Mouse (Mus musculus) intestine, embryonic 16.5 days (tissue): ENCODE measurements around the gene Slc26a10. TPM values are rescaled to one million over a fixed set of nuclear protein-coding genes. Genes with fewer than 3 reads are reported as not detected.

ENCODE experiments used
- ATAC-seq: fragments of 200-750 bp; cut with Nextera tagmentation; 2 replicates; pipeline ENCODE4 v1.8.0; 2017; ENCODE audit warnings: moderate TSS enrichment, moderate library complexity
- H3K27ac ChIP-seq: fragments of 300-500 bp; sonication (generic); 2 replicates; pipeline ENCODE4 v1.5.1; 2014; ENCODE audit warnings: mild to moderate bottlenecking, low read length
- H3K27me3 ChIP-seq: fragments of 300-500 bp; sonication (generic); replicated peaks from 2 replicates; pipeline ENCODE4 v1.6.1; 2014; ENCODE audit warnings: low read length, control low read depth, mixed read lengths; ENCODE audit not compliant: control insufficient read depth, insufficient read depth
- H3K36me3 ChIP-seq: fragments of 300-500 bp; sonication (generic); 2 replicates; pipeline ENCODE4 v1.6.1; 2014; ENCODE audit warnings: low read length, control low read depth; ENCODE audit not compliant: control insufficient read depth, insufficient read depth
- H3K4me1 ChIP-seq: fragments of 300-500 bp; sonication (generic); 2 replicates; pipeline ENCODE4 v1.6.1; 2014; ENCODE audit warnings: low read length, control low read depth, mixed read lengths; ENCODE audit not compliant: control insufficient read depth, insufficient read depth
- H3K4me2 ChIP-seq: fragments of 300-500 bp; sonication (generic); 2 replicates; pipeline ENCODE4 v1.6.1; 2014; ENCODE audit warnings: low read depth, low read length, control low read depth
- H3K4me3 ChIP-seq: fragments of 300-500 bp; sonication (generic); 2 replicates; pipeline ENCODE4 v1.5.1; 2014; ENCODE audit warnings: mild to moderate bottlenecking, low read length
- H3K9ac ChIP-seq: fragments of 300-500 bp; sonication (generic); 2 replicates; pipeline ENCODE4 v1.6.1; 2014; ENCODE audit warnings: low read depth, low read length
- H3K9me3 ChIP-seq: fragments of 300-500 bp; sonication (generic); 2 replicates; pipeline ENCODE4 v1.6.1; 2016; ENCODE audit warnings: low read length, control low read depth; ENCODE audit not compliant: control insufficient read depth
- WGBS: fragments of 180-500 bp; shearing (Covaris S2); extraction: QIAGEN DNeasy Blood & Tissue Kit; methylation state at CpG from one replicate; pipeline ENCODE4 v1.1.7; 2014; 5-methylcytosine and 5-hydroxymethylcytosine counted together
- polyA plus RNA-seq: library from polyadenylated mRNA; unstranded; fragments of >200 nt; fragmentation: Nextera tagmentation; extraction: Ambion mirVana; gene quantifications from 2 replicates; pipeline ENCODE4 v1.2.1, GENCODE M21; 2015

The Slc26a10 gene
- polyA plus RNA-seq, 1 experiment from 2014 or later: 1.1 TPM

DNA sequence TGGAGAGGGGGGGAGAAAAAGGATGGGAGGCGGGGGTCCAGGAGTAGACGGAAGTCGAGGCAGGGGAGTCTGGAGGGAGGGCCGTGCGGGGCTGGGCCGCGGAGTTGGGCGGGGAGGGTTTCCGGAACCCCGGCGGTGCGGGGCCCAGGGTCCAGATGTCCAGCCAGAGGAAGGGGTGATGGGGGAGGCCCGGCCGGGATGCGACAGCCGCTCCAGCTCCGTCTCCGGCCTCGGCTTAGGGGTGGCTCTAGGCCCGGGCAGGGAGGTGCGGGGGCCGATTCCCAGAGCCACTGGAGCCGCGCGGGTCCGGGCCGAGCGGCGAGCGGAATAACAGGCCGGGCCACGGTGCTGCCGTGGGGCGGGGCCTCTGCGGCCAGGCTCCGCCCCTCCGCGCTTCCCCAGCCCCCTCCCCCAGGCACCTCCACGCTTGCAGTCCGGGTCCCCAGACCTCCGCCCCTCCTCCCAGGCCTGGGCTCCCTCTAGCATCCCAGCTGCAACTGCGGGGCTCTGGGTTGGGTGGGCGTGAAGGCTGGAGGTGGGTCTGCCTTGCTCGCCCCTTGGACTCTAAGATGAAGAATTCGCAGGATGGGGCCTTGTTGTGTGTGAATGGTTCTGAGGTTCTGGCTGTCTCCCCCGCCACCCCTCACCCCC is 8.1 kb upstream of the Slc26a10 start:
- WGBS: under 1% methylated on average over 39 of the region's 46 CpGs
- H3K4me2 ChIP-seq: peak overlapping the region; percentile 72
- H3K27me3 ChIP-seq: 0 out of 2 replicates have a peak, but pooled peaks cover 7% of the 10 kb centered on the region
- H3K36me3 ChIP-seq: peaks cover 11% of the 10 kb centered on the region; the same call in 1 of the 2 replicates
- peak; percentile 72 for ATAC-seq
- H3K4me3 ChIP-seq: peak overlapping the region; percentile 65
- peaks cover 29% of the 10 kb centered on the region for H3K4me1 ChIP-seq
- H3K9me3 ChIP-seq: 0 out of 2 replicates have a peak, but pooled peaks cover 4% of the 10 kb centered on the region
- peak overlapping the region; percentile 75 for H3K9ac ChIP-seq
- H3K27ac ChIP-seq: peak overlapping the region; percentile 89

DNA sequence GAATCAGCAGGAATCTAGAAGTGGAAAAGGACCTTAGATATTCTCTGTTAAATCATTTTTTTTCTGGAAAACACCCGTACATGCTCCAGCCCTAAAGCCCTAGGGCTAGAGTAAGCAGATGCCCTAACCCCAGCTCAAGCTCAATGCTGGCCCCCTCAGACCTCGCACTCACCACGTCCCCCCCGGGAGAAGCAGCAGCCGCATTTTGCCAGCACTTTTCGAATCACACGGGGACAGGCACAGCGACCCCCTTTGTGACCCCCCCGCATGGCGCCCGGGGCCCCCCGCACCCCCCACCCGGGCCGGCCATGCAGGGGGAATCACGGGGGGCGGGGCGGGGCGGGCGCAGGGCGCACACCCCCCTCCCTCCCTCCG is 7.6 kb upstream of the Slc26a10 start:
- H3K27me3 ChIP-seq: 0 out of 2 replicates have a peak, but pooled peaks cover 7% of the 10 kb centered on the region
- peak overlapping the region; percentile 75 for H3K9ac ChIP-seq
- peak overlapping the region; percentile 72 for H3K4me2 ChIP-seq
- WGBS: 2% methylated on average over 14 of the region's 21 CpGs
- H3K9me3 ChIP-seq: 0 out of 2 replicates have a peak, but pooled peaks cover 4% of the 10 kb centered on the region
- 0 out of 2 replicates have a peak, but pooled peaks have one; percentile 0 for ATAC-seq
- peak overlapping the region; percentile 89 for H3K27ac ChIP-seq
- peak overlapping the region; percentile 65 for H3K4me3 ChIP-seq
- peaks cover 32% of the 10 kb centered on the region for H3K4me1 ChIP-seq
- H3K36me3 ChIP-seq: peaks cover 10% of the 10 kb centered on the region; the same call in 1 of the 2 replicates

DNA sequence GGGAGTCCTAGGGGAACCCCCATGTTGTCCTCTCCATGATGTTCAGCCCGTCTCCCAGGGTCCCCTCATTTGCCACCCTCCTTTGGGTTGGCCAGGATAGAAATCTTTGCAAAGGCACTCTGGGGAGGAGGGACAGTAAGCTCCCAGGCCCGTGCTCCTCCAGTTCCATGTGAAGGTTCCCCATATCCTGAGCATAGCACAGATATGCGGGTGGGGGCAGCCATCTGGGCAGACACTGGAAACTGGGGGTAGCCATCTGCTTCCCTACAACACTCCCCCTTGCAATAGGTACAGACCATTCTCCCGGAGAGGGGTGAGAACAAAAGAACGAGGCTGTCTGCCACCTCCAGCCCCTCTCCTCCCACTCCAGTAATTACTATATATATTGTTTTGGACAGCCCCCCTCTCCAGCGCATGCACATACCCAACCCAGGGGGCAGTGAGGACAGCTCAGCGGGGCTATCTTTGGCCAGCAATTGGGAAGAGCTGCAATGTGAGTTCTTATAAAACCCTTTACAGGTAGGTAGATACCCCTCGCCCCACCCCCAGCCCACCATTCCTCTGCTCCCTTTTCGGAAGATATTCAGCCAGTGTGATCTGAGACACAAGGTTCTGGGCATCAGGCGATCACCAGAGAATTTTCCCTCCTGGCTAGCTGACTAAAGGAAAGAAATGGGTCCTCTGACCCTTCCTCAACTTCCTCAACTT is 7.1 kb upstream of the Slc26a10 start:
- H3K27ac ChIP-seq: peak overlapping the region; percentile 89
- peak overlapping the region; percentile 65 for H3K4me3 ChIP-seq
- WGBS: 48% methylated on average over 10 of the region's 10 CpGs
- peak overlapping the region; percentile 75 for H3K9ac ChIP-seq
- H3K27me3 ChIP-seq: 0 out of 2 replicates have a peak, but pooled peaks cover 7% of the 10 kb centered on the region
- H3K9me3 ChIP-seq: 0 out of 2 replicates have a peak, but pooled peaks cover 4% of the 10 kb centered on the region
- no peak for ATAC-seq
- peak overlapping the region; percentile 72 for H3K4me2 ChIP-seq
- H3K4me1 ChIP-seq: peaks cover 32% of the 10 kb centered on the region
- H3K36me3 ChIP-seq: peaks cover 6% of the 10 kb centered on the region; the same call in 1 of the 2 replicates

DNA sequence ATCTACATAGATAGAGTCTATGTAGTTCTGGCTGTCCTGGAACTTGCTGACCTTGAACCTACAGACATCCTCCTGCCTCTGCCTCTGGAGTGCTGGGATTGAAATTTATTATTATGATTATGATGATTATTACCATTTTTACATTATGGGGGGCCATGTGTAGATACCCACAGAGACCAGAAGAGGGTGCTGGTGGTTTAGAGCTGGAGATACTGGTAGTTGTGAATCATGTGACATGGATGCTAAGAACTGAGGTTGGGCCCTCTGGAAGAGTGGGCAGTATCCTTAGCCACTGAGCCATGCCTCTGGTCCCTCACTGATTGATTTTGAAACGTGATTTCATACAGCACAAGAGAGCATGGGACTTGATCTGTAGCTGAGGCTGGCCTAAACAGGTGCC is 6.0 kb upstream of the Slc26a10 start:
- Histone ChIP-seq H3K9ac (no peak overlapping the region), H3K36me3 (peaks cover 5% of the 10 kb centered on the region; the same call in 1 of the 2 replicates), H3K27me3 (peaks cover 11% of the 10 kb centered on the region; the same call in 1 of the 2 replicates), H3K27ac (no peak overlapping the region), H3K9me3 (0 out of 2 replicates have a peak, but pooled peaks cover 4% of the 10 kb centered on the region), H3K4me3 (no peak overlapping the region), H3K4me2 (no peak overlapping the region), H3K4me1 (peaks cover 32% of the 10 kb centered on the region)
- no peak for ATAC-seq
- WGBS: 86% methylated on average over 1 of the region's 1 CpGs

DNA sequence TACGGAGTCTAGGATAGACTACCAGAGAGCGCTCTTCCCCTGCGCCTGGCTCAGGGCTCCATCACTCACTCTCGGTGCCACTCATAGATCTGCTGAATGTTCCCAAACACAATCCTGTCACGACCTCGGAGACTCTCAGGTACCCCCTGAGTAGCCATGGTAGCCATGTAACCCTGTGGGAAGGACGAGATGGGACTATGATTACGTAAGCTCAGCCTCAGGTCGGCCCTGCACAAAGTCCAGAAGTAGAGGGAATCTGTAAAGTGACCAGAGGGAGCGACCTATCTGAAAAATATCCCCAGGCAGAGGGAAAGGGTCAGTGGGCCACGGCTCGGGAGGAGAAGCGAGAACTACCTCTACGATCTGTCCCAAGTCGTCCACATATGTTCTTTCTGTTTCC is 5.1 kb upstream of the Slc26a10 start:
- no peak overlapping the region for H3K27ac ChIP-seq
- no peak overlapping the region for H3K9ac ChIP-seq
- WGBS: 84% methylated on average over 15 of the region's 15 CpGs
- ATAC-seq: no peak
- H3K4me3 ChIP-seq: no peak overlapping the region
- H3K9me3 ChIP-seq: 0 out of 2 replicates have a peak, but pooled peaks cover 4% of the 10 kb centered on the region
- peaks cover 30% of the 10 kb centered on the region for H3K4me1 ChIP-seq
- H3K36me3 ChIP-seq: peaks cover 5% of the 10 kb centered on the region; the same call in 1 of the 2 replicates
- peaks cover 17% of the 10 kb centered on the region; the same call in 1 of the 2 replicates for H3K27me3 ChIP-seq
- no peak overlapping the region for H3K4me2 ChIP-seq

DNA sequence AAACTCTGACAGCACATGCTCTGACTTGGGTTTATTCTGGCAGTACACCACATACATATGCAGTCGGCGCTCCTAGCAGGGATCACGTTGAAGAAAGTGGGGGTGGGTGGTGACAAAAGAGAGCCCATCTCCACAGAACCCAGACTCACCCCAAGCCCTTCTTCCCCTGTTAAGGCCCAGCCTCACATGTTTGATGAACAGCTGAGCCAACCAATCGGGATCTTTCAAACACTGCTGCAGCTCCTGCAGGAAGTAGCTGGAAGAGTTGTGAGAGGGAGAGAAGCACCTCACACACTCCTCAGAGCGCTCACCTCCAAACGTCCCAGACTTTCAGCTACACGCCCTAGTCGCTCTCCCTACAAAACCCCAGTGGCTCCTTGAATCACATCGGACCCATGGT is 4.7 kb upstream of the Slc26a10 start:
- peaks cover 5% of the 10 kb centered on the region; the same call in 1 of the 2 replicates for H3K36me3 ChIP-seq
- 0 out of 2 replicates have a peak, but pooled peaks cover 4% of the 10 kb centered on the region for H3K9me3 ChIP-seq
- no peak for ATAC-seq
- H3K9ac ChIP-seq: no peak overlapping the region
- WGBS: 74% methylated on average over 9 of the region's 9 CpGs
- H3K27me3 ChIP-seq: peaks cover 21% of the 10 kb centered on the region; the same call in 1 of the 2 replicates
- H3K4me2 ChIP-seq: no peak overlapping the region
- no peak overlapping the region for H3K4me3 ChIP-seq
- peaks cover 30% of the 10 kb centered on the region for H3K4me1 ChIP-seq
- H3K27ac ChIP-seq: no peak overlapping the region

DNA sequence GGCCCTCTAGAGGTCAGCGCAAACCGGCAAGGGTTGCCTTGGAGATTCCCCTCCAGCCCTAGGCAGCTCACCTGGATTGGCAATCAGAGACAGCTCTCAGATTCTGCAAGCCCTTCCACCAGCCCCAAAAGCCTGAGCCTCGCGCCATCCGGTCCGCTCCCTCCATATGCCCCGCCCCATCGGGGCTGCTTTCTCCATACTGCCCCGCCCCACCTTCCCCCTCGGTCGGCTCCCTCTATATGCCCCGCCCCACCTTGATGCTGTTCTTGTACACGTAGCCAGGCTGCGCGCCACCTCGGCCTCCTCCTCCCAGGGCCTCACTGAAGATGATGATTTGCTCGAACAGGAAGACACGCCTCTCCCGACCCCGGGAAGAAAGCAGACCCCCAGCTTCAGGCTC is 3.3 kb upstream of the Slc26a10 start:
- H3K4me2 ChIP-seq: peak overlapping the region; percentile 46
- H3K4me3 ChIP-seq: 0 out of 2 replicates have a peak overlapping the region, but pooled peaks have one; percentile 5
- H3K27ac ChIP-seq: no peak overlapping the region
- H3K4me1 ChIP-seq: peaks cover 24% of the 10 kb centered on the region
- peaks cover 33% of the 10 kb centered on the region for H3K27me3 ChIP-seq
- H3K36me3 ChIP-seq: peaks cover 5% of the 10 kb centered on the region; the same call in 1 of the 2 replicates
- 16% methylated on average over 20 of the region's 20 CpGs for WGBS
- 0 out of 2 replicates have a peak, but pooled peaks cover 4% of the 10 kb centered on the region for H3K9me3 ChIP-seq
- peak overlapping the region; percentile 29; the same call in 1 of the 2 replicates for H3K9ac ChIP-seq
- ATAC-seq: peak; percentile 30

DNA sequence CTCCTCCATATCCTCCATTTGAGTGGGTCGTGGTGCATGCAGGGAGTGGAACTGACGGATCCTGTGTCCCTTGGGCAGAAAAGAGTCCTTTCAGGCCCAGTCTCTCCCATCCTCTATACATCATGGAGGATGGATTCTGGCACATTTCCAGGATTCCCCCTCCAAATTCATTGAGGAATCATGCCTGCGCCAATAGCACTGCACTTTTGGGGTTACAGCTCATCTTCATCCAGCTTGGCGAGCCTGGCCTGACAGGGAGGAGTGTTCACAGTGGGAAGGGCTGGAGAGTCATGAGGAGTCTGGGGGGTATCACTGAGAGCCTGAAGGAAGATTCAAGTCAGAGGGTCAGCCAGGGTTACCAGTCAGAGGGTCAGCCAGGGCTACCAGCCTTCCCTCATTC is 2.2 kb upstream of the Slc26a10 start:
- ATAC-seq: no peak
- Histone ChIP-seq H3K27ac (no peak overlapping the region), H3K4me1 (peaks cover 26% of the 10 kb centered on the region), H3K4me3 (no peak overlapping the region), H3K36me3 (peaks cover 5% of the 10 kb centered on the region; the same call in 1 of the 2 replicates), H3K4me2 (no peak overlapping the region), H3K9ac (no peak overlapping the region), H3K9me3 (0 out of 2 replicates have a peak, but pooled peaks cover 4% of the 10 kb centered on the region), H3K27me3 (peaks cover 42% of the 10 kb centered on the region)
- 84% methylated on average over 4 of the region's 4 CpGs for WGBS

DNA sequence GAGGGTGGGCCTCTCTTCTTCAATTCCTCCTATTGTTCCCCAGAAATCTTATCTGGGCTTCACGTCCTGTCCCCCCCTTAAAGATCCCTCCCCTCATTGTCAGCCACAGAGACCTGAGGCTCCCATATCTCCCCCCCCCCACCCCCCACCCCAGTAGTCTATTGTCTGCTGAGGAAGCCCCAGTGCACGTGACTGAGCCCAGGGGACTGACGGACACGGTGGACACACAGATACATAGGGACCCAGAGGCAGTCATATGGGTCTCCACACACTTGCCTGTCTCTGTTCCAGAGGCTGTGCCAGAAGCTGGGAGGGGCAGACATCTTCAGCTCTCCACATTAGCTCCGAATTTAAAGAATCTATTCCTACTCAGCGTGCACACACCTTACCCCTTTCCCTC is 1.1 kb upstream of the Slc26a10 start:
- Histone ChIP-seq H3K9me3 (0 out of 2 replicates have a peak, but pooled peaks cover 1% of the 10 kb centered on the region), H3K4me2 (no peak overlapping the region), H3K4me1 (peaks cover 26% of the 10 kb centered on the region), H3K27ac (no peak overlapping the region), H3K9ac (no peak overlapping the region), H3K27me3 (peaks cover 47% of the 10 kb centered on the region), H3K4me3 (no peak overlapping the region), H3K36me3 (no peaks in the 10 kb centered on the region)
- no peak for ATAC-seq
- 65% methylated on average over 6 of the region's 6 CpGs for WGBS
